Mouse (Mus musculus): ENCODE results near the gene Mcm6. TPM values are rescaled to one million over a fixed set of nuclear protein-coding genes. Genes with fewer than 3 reads are reported as not detected.
A peak's percentile ranks its signal among the peaks of the same experiment; 100 is the strongest.
"Not testable (repeated sequence)": the region's sequence is repeated elsewhere in the genome, so short reads cannot be mapped to it uniquely, and the experiment has no call there.

Gene Mcm6
- polyA plus RNA-seq, 1 experiment from 2014 or later = 73.5 TPM

DNA sequence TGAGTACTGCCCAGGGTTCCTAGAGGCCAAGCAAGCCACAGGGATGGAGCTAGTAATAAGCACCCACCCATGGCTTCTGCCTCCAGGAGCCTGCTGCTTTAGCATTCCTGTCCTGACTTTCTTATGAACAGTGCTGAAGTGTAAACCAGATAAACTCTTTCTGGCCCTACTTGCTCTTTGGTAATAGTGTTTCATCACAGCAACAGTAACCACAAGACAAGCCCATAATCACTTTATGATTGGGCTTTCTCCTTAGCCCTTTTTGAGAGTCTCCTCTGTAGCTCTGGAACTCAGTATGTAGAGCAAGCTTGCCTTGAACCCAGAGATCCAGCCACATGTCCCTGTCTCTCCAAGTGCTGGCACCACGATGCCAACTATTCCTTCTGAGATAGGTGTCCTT, 29.2 kb downstream of the Mcm6 start:
- ChIA-PET POLR2A (no interaction called here), CTCF (no interaction called here)
- H3K27me3 ChIP-seq = no peaks in the 10 kb centered on the region
- in situ Hi-C loops (cut with MboI; ENCODE audit: low pct_unique_long_range_greater_than_20kb) = loop anchor here (25.0 kb wide), 1 partner anchor 818 kb away; no protein-coding TSS in a partner anchor
- no peak for TF ChIP-seq CTCF (IDR thresholded peaks at IDR 0.05)
- ATAC-seq (peak; percentile 12), DNase-seq (ENCODE audit: low read depth, low spot score) (no peak)

DNA sequence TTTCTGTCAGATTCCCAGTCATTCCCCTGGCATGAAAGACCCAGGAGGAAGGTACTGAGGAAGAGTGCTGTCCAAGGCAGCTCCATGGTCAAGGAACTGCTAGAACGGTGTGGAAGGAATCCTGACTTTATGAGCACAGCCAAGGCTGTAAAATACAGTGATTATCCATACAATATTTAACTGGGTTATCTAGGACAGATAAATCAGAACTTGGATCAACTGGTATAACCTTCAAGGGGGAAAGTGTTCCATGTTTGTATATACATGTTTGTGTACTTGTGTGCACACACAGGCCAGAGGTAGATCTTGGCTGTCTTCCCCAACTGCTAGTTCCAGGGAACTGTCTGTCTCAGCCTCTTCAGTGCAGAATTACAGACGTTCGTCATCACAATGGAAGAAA, 31.2 kb downstream of the Mcm6 start, which contains the start of gene Lct:
Lct (minus strand) TSS at position 101 of the 400 bp plus-strand sequence.
- H3K27me3 ChIP-seq = no peaks in the 10 kb centered on the region
- CTCF ChIA-PET = no interaction called here
- no peak for DNase-seq (ENCODE audit: low read depth, low spot score)
- no peak for TF ChIP-seq CTCF (IDR thresholded peaks at IDR 0.05)
- POLR2A ChIA-PET = no interaction called here
- ATAC-seq = no peak
- in situ Hi-C loops (cut with MboI; ENCODE audit: low pct_unique_long_range_greater_than_20kb) = loop anchor here (25.0 kb wide), 1 partner anchor 816 kb away; no protein-coding TSS in a partner anchor

DNA sequence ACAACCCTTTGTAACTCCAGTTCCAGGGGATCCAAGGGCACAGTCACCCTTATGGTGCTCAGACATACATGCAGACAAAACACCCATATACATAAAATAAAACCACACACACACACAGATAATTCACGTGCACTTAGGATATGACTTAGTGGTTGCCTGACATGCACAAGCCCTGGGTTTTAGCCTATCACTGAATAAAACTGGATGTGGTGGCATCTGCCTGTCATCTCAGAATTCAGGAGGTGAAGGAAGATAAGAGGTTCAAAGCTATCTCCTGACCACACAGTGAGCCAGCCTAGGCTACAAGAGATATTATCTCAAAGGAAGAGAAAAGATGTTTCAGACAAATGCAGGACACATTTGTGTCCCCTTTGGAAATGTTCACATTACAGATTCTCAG, 32.3 kb downstream of the Mcm6 start:
- H3K27me3 ChIP-seq = no peaks in the 10 kb centered on the region
- POLR2A ChIA-PET = no interaction called here
- TF ChIP-seq CTCF (IDR thresholded peaks at IDR 0.05) = no peak
- no peak for DNase-seq (ENCODE audit: low read depth, low spot score)
- CTCF ChIA-PET = no interaction called here
- ATAC-seq = no peak
- in situ Hi-C loops (cut with MboI; ENCODE audit: low pct_unique_long_range_greater_than_20kb) = loop anchor here (25.0 kb wide), 1 partner anchor 815 kb away; no protein-coding TSS in a partner anchor

DNA sequence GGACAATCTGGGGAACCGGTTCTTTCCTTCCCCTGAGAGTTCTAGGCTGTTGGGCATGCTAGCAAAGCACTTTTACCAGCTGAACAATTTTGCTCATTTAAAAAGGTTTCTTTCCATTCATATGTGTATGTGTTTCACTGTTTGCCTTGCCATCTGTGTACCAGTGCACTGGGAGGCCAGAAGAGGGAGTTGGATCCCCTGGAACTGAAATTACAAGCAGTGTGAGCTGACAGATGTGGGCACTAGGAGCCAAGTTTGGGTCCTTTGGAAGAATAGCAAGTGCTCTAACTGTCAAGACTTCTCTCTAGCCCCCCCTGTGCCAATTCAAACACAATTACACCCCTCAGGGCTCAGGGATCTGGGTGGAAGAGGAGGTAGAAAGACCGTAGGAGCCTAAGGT, 34.7 kb downstream of the Mcm6 start:
- no peak for TF ChIP-seq CTCF (IDR thresholded peaks at IDR 0.05)
- POLR2A ChIA-PET = no interaction called here
- in situ Hi-C loops (cut with MboI; ENCODE audit: low pct_unique_long_range_greater_than_20kb) = loop anchor here (25.0 kb wide), 1 partner anchor 812 kb away; no protein-coding TSS in a partner anchor
- DNase-seq (ENCODE audit: low read depth, low spot score) (no peak), ATAC-seq (no peak)
- CTCF ChIA-PET = no interaction called here
- H3K27me3 ChIP-seq = no peaks in the 10 kb centered on the region

DNA sequence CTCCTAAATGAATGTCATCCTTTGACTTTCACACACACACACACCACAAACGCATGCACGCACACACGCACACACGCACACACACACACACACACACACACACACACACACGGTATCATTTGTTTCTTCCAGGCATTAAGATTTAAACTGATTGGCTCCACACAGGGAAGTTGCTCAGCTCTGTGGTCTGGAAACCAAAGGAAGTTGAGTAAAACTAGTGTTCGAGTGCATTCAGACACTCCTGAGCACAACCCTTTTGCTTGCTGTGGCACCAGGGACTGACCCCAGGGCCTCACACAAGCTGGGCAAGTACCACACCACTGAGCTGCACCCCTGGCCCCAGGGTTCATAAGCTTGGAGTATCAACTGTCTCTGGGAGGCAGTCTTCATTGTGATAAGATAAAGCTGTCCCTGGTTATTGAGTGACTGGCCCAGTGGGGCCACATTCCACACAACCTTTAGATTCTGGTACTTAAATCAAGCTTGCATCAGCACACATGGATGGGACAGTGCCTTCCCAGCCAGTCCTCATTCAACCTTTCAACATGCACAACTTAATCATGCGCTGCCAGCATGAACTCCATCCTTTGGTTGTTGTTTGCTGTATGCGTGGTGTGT, 36.3 kb downstream of the Mcm6 start:
- in situ Hi-C loops (cut with MboI; ENCODE audit: low pct_unique_long_range_greater_than_20kb) = no loop called here
- TF ChIP-seq CTCF (IDR thresholded peaks at IDR 0.05) = no peak
- DNase-seq (ENCODE audit: low read depth, low spot score) (no peak), ATAC-seq (no peak)
- no peaks in the 10 kb centered on the region for H3K27me3 ChIP-seq
- ChIA-PET CTCF (interaction anchor here (1.5 kb wide), 1 partner anchor 11 kb away, joined by 5 read pairs; no protein-coding TSS in a partner anchor), POLR2A (interaction anchor here (0.6 to 0.7 kb wide), 3 partner anchors 41 to 901 kb away, joined by 3 to 7 read pairs (median 4); no protein-coding TSS in a partner anchor)

DNA sequence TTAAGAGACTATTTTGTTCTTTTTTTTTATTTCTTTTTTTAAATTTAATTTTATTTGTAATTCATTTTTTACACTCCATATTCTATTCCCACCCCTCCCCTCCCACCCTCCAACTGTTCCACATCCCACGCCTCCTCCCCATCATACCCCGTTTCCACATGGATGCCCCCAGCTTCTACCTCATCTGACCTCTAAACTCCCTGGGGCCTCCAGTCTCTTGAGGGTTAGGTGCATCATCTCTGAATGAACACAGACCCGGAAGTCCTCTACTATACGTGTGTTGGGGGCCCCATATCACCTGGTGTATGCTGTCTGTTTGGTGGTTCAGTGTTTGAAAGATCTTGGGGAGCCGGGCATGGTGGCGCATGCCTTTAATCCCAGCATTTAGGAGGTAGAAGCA, 40.2 kb downstream of the Mcm6 start:
- in situ Hi-C loops (cut with MboI; ENCODE audit: low pct_unique_long_range_greater_than_20kb); DNase-seq (ENCODE audit: low read depth, low spot score); POLR2A ChIA-PET; CTCF ChIA-PET; ATAC-seq; H3K27me3 ChIP-seq: not testable (repeated sequence)

DNA sequence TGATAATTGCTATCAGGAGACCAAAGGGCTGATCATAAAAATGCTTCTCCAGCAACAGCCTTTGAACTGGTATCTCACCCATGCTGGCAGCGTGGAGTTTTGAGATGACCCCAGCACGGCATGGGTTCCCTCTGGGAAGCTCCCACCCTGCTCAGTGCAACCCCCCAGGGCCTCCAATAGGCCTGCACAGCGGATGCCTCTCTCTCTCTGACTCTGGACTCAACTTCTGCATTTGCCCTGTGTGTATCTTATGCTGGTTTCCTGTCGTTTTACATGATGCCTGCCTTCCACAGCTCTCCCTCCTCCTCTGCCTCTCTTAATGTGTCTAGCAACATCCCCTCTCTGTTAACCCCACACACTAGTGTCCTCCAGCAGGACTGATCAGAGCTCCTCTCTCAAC, 44.8 kb downstream of the Mcm6 start:
- CTCF ChIA-PET = interaction anchor here (0.8 kb wide), 1 partner anchor 9 kb away, joined by 3 read pairs; no protein-coding TSS in a partner anchor
- no peak for DNase-seq (ENCODE audit: low read depth, low spot score)
- in situ Hi-C loops (cut with MboI; ENCODE audit: low pct_unique_long_range_greater_than_20kb) = no loop called here
- ATAC-seq = no peak
- no peak for TF ChIP-seq CTCF (IDR thresholded peaks at IDR 0.05)
- POLR2A ChIA-PET = interaction anchor here (0.7 kb wide), 1 partner anchor 57 kb away, joined by 3 read pairs; no protein-coding TSS in a partner anchor
- no peaks in the 10 kb centered on the region for H3K27me3 ChIP-seq

DNA sequence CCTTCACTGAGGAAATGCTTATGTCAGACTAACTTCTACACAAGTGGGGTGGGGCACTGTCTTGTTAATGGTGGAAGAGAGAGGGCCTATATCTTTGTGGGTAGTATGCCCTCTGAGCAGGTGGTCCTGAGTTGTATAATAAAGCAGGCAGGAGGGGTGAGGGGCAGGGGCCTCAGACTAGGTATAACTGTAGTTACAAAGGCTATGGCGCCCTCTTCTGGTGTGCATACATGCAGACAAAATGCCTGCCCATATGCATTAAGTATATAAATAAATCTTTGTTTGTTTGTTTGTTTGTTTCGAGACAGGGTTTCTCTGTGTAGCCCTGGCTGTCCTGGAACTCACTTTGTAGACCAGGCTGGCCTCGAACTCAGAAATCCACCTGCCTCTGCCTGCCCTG, 50.4 kb downstream of the Mcm6 start:
- TF ChIP-seq CTCF (IDR thresholded peaks at IDR 0.05) = no peak
- no peaks in the 10 kb centered on the region for H3K27me3 ChIP-seq
- ChIA-PET POLR2A (no interaction called here), CTCF (interaction anchor here (1.4 kb wide), 1 partner anchor 25 kb away, joined by 3 read pairs; no protein-coding TSS in a partner anchor)
- in situ Hi-C loops (cut with MboI; ENCODE audit: low pct_unique_long_range_greater_than_20kb) = no loop called here
- DNase-seq (ENCODE audit: low read depth, low spot score) (no peak), ATAC-seq (no peak)

DNA sequence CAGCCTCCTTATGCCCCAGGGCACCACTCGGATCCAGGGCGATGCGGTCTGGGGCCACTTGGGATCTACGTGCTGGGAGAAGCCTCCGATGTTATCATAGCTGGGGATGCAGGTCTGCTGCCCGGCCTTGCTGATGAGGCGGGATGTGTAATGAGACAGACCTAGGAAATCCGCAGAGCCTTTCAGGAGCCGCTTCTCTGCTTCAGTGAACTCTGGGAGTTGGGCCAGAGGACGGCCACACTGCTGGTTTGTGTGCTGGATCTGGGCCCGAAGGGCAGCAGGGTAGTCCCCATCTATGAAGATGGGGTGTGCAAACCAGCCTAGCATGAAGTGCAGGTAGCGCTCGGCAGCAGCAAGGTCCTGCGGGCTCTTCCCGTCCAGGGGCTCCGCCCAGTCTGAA, 55.6 kb downstream of the Mcm6 start:
- POLR2A ChIA-PET = no interaction called here
- no peaks in the 10 kb centered on the region for H3K27me3 ChIP-seq
- TF ChIP-seq CTCF (IDR thresholded peaks at IDR 0.05) = no peak
- in situ Hi-C loops (cut with MboI; ENCODE audit: low pct_unique_long_range_greater_than_20kb) = no loop called here
- ATAC-seq (peak; percentile 86), DNase-seq (ENCODE audit: low read depth, low spot score) (peak; percentile 67)
- CTCF ChIA-PET = no interaction called here

DNA sequence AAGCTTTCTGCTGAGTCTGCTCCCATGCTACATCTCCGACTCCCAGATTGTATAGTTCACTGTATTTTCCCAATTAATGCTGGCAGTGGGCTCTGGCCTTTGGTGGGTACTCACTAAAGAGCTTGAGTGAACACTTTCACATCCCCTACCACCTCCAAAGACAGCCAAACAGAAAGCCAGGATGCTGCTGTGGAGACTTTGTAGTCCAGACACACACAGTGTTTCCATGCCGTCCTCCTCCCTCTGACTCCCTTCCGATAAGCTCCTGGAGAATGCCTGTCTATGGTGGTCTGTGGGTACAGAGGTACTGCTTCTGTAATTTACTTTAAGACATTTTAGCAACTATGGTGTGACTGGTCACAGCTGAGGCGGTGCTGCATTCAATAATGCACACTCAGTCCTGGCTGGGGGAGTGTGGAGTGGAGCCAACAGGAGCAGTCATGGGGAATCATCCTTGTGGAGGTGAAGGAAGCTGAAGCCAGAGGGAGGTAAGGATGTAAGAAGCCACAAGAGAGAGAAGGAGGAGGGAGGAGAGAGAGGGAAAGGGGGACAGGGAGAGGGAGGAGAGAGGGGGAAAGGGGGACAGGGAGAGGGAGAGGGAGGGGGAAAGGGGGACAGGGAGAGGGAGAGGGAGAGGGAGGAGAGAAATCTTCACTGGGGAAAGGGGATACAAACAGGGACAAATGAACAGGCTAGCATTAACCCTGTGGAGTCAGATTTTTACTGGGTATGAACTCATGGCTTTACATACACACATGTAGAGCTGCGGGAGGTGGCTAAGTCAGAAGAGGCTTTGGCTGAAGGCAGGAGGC, 63.5 kb downstream of the Mcm6 start:
- peak; percentile 44 for ATAC-seq

DNA sequence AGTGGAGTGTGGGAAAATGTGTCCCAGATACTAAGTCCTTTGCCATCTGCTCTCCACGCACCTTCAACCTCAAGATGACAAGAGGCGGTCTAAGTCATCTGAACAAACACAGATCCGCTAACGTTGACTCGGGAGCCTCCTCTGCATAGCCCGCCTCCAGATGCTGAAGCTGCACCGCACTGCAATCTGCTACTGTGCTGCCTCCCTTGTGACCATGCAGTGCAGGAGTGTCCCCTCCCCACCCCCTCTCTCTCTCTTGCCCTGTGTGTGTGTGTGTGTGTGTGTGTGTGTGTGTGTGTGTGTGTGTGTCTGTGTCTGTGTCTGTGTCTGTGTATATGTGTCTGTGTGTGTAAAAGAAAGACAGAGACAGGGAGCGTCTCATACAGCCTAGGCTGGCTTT, 64.2 kb downstream of the Mcm6 start:
- in situ Hi-C loops (cut with MboI; ENCODE audit: low pct_unique_long_range_greater_than_20kb) = no loop called here
- TF ChIP-seq CTCF (IDR thresholded peaks at IDR 0.05) = no peak
- DNase-seq (ENCODE audit: low read depth, low spot score) = no peak
- CTCF ChIA-PET = no interaction called here
- no peaks in the 10 kb centered on the region for H3K27me3 ChIP-seq
- no peak for ATAC-seq
- POLR2A ChIA-PET = no interaction called here

More for the DNA sequence above, 63.5 kb downstream of the Mcm6 start:
- H3K27me3 ChIP-seq = no peaks in the 10 kb centered on the region
- CTCF ChIA-PET = no interaction called here
- no peak for TF ChIP-seq CTCF (IDR thresholded peaks at IDR 0.05)
- in situ Hi-C loops (cut with MboI; ENCODE audit: low pct_unique_long_range_greater_than_20kb) = no loop called here
- DNase-seq (ENCODE audit: low read depth, low spot score) = no peak
- POLR2A ChIA-PET = no interaction called here
